Mouse (Mus musculus) testis, adult 2 months (tissue): ENCODE results near the gene Car3.

ENCODE experiments used
- CTCF ChIP-seq: fragments of 200-500 bp; IDR thresholded peaks from 2 replicates; pipeline ENCODE4 v1.5.1; 2012; ENCODE audit warnings: low read depth, mild to moderate bottlenecking, inconsistent platforms, low read length, moderate library complexity; ENCODE audit not compliant: control insufficient read depth, insufficient read depth, insufficient replicate concordance
- POLR2A ChIP-seq: fragments of 200-500 bp; IDR thresholded peaks from 2 replicates; pipeline ENCODE4 v1.6.1; 2012; ENCODE audit warnings: low read depth, mild to moderate bottlenecking, inconsistent platforms, low read length, moderate library complexity; ENCODE audit not compliant: control insufficient read depth

DNA sequence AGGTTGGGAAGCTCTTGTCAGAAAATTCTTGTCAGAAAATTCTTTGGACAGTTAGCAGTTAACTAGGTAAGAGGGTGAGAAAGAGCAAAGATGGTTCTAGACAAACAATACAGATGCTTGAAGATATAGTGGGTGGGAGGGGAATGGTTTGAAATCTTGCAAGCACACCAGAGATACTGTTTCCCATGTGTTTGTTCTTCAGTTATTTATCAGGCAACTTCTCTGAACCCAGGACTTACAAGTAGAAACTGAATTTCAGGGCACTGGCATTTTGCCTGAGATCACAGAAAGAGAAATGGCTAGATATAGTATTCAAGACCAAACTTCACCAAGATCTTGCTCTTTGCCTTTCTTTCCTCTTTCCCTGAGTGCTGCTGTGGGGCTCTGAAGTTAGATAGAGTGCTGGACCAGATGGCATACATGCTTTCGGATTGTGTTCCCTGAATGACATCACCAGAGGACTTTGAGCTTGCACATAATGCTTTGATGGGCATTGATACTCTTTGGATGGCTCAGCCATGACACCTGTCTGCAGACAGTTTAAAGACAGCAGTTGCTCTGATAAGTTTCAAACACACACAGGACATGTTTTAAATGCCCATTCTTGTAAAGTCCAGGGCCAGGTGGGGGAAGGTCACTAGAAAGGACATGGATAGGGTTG lies 43.3 kb upstream of the Car3 start:
- TF ChIP-seq POLR2A (no peak), CTCF (no peak)
